Mouse (Mus musculus): Measurements from ENCODE around the gene Fancg. TPM values are rescaled to one million over a fixed set of nuclear protein-coding genes. Genes with fewer than 3 reads are reported as not detected.
A peak's percentile ranks its signal among the peaks of the same experiment; 100 is the strongest.
"Not testable (repeated sequence)": the region's sequence is repeated elsewhere in the genome, so short reads cannot be mapped to it uniquely, and the experiment has no call there.

Fancg gene
- polyA plus RNA-seq, 1 experiment: 4.9 TPM

DNA sequence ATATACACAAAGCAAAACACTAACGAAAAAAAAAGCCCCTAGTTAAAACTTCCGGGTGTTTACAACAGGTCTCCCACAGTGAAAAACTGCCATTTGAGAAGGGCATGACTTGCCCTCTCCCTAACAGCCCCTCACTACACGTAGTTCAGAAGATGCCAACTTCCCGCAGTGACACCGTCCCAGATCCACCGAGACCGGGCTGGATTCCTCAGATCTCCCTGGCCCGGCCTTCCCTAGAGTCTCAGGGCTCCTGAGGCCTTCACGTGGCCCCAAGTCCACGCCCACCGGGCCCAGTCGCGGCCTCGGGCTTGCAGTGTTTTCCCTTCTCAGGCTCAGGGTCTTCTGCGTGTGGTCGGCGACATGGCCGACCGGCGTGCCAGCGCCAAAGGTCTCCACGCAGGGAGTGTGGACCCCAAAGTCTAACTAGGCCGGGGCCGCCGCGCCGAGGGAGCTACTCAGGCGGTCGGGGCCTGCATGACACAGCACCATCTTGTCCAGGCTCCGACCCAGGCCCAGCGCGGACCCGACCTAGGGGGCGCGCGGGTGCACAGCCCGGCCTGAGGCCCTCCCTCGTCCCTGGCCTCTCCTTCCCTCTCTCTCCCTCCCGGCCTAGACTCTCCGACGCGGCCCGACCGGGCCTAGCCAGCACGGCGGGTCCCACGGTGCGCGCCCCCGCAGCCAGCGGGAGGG is 10.7 kb downstream of the Fancg start:
- Histone ChIP-seq H3K9me3 (no peaks in the 10 kb centered on the region), H3K27me3 (replicated peaks) (no peaks in the 10 kb centered on the region), H3K36me3 (replicated peaks; ENCODE audit: low read length) (peaks cover 51% of the 10 kb centered on the region), H3K4me1 (peaks cover 37% of the 10 kb centered on the region), H3K4me3 (replicated peaks) (peak overlapping the region; percentile 95)
- TF ChIP-seq GATA1 (IDR thresholded peaks at IDR 0.05; ENCODE audit: borderline replicate concordance, low read length) (no peak), FLI1 (IDR thresholded peaks at IDR 0.05; ENCODE audit: low read length) (no peak)

DNA sequence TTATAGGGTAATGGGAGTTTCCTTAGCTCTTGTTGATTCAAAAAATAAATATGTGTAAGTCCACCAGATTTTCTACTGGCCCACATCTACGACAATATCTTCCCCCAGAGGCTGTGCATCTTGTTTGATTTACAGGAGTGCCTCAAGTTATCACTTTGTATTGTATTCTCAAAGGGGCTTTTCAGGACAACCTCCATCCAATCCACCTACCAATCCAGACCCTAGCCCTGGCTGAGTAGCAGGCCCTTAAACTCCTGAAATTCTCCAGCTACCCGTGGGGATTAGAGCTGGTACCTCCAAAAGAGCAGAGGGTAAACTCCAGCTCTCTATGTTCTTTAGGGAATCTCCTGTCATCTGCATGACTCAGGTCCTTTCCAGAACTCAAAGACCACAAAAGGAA is 12.3 kb downstream of the Fancg start:
- Histone ChIP-seq H3K27me3 (replicated peaks) (no peaks in the 10 kb centered on the region), H3K4me1 (peaks cover 28% of the 10 kb centered on the region), H3K4me3 (replicated peaks) (peak overlapping the region; percentile 88), H3K9me3 (no peaks in the 10 kb centered on the region), H3K36me3 (replicated peaks; ENCODE audit: low read length) (peaks cover 52% of the 10 kb centered on the region)
- TF ChIP-seq GATA1 (IDR thresholded peaks at IDR 0.05; ENCODE audit: borderline replicate concordance, low read length): no peak
- no peak for TF ChIP-seq FLI1 (IDR thresholded peaks at IDR 0.05; ENCODE audit: low read length)

DNA sequence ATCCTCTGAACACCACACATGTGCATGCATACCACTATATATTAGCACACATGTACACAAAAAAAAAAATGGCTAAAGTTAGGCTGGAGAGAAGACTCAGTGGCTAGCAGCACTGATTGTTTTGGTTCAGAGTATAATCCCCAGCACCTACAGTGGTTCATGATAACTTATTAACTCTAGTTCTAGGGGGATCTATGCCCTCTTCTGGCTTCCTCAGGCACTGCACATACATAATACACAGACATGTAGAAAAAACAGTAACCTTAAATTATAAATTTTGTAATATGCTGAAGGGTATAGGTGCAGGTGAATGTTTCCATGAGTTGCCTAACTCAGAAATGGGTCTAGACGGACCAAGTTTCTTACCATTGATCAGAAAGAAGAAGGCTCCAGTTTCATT is 22.0 kb downstream of the Fancg start:
- Histone ChIP-seq H3K36me3 (replicated peaks; ENCODE audit: low read length) (peaks cover 96% of the 10 kb centered on the region), H3K27me3 (replicated peaks) (no peaks in the 10 kb centered on the region)
- TF ChIP-seq GATA1 (IDR thresholded peaks at IDR 0.05; ENCODE audit: borderline replicate concordance, low read length): no peak
- no peak for TF ChIP-seq FLI1 (IDR thresholded peaks at IDR 0.05; ENCODE audit: low read length)

DNA sequence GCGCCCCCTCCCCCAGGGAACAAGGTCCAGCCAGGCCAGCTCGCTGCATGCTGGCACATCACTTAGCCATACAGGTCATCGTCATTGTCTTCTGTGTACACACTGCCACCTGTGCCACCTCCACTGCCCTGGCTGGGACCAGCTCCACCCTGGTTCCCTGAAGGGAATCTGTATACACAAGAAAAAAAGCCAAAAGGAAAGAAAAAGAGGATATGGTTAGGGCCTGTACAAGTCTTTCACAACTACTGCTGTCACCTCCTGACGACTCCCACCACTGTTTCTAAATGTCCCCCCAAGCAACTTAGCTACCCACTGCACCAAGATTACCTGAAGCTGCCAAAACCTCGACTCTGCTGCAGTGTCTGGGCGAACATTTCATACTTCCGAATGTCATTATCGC is 29.8 kb downstream of the Fancg start:
- H3K4me1 ChIP-seq; H3K27me3 ChIP-seq (replicated peaks); H3K9me3 ChIP-seq; H3K4me3 ChIP-seq (replicated peaks): not testable (repeated sequence)
- H3K36me3 ChIP-seq (replicated peaks; ENCODE audit: low read length): peaks cover 76% of the 10 kb centered on the region

More for the DNA sequence above, 22.0 kb downstream of the Fancg start:
- no peaks in the 10 kb centered on the region for H3K9me3 ChIP-seq
- H3K4me1 ChIP-seq: no peaks in the 10 kb centered on the region; the same call in 1 of the 2 replicates
- no peak overlapping the region for H3K4me3 ChIP-seq (replicated peaks)

DNA sequence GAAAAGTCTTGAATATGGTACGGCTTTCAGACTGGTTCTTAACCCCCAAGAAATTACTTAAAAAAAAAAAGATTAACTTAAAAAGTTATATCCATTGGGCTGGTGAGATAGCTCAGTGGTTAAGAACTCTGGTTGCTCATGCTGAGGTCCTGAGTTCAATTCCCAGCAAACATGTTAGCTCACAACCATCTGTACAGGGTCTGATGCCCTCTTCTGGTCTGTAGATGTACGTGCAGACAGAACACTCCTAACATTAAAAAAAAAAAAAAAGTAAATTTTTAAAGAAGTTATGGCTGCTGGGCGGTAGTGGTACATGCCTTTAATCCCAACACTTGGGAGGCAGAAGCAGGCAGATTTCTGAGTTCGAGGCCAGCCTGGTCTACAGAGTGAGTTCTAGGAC is 32.2 kb downstream of the Fancg start:
- Histone ChIP-seq H3K4me3 (replicated peaks) (no peak overlapping the region), H3K36me3 (replicated peaks; ENCODE audit: low read length) (peaks cover 58% of the 10 kb centered on the region), H3K9me3 (no peaks in the 10 kb centered on the region), H3K27me3 (replicated peaks) (no peaks in the 10 kb centered on the region), H3K4me1 (peaks cover 5% of the 10 kb centered on the region; the same call in 1 of the 2 replicates)
- no peak for TF ChIP-seq FLI1 (IDR thresholded peaks at IDR 0.05; ENCODE audit: low read length)

DNA sequence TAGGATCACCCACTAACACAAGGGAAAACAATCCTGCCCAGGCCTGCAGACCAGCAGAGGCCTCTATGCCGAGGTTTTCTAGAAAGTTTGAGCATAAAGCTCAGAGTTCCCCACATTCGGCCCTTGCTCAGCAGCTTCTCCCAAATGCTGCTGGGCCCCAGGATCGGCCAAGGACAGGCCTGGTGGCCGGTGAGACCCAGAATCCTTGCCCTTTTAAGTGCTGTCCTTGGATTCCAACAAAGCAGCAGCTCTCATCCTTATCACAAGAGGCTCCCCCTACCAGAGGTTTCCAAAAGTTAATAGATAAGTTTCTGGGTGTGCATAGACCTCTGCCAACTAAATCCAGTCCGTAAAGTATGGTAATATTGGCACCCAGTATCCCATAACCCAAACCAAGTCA is 36.4 kb downstream of the Fancg start:
- H3K27me3 ChIP-seq (replicated peaks): peaks cover 2% of the 10 kb centered on the region
- no peak for TF ChIP-seq GATA1 (IDR thresholded peaks at IDR 0.05; ENCODE audit: borderline replicate concordance, low read length)
- no peak for TF ChIP-seq FLI1 (IDR thresholded peaks at IDR 0.05; ENCODE audit: low read length)
- H3K9me3 ChIP-seq: no peaks in the 10 kb centered on the region
- peaks cover 28% of the 10 kb centered on the region for H3K36me3 ChIP-seq (replicated peaks; ENCODE audit: low read length)
- H3K4me1 ChIP-seq: no peaks in the 10 kb centered on the region
- H3K4me3 ChIP-seq (replicated peaks): no peak overlapping the region

DNA sequence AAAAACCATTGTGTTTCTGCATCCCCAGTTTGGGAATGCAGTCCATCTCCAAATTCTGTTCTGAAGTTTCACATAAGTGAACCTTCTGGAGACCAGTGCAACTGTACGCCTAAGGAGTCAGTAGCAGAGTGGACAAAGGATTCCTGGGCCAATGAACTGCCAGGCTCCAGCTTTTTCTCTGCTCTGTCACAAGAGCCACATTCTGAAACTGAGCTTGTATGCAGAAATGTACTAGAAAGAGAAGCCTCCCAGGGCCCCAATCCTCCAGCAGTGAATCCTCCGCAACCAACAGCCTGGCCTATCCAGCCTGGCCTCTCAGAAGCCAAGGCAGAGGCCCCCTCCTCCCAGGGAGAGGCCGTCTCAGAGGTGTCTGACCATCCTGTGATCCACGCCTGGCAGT is 37.4 kb downstream of the Fancg start:
- H3K36me3 ChIP-seq (replicated peaks; ENCODE audit: low read length): peaks cover 24% of the 10 kb centered on the region
- H3K4me3 ChIP-seq (replicated peaks): no peak overlapping the region
- H3K4me1 ChIP-seq: no peaks in the 10 kb centered on the region
- no peaks in the 10 kb centered on the region for H3K9me3 ChIP-seq
- TF ChIP-seq GATA1 (IDR thresholded peaks at IDR 0.05; ENCODE audit: borderline replicate concordance, low read length) (no peak), FLI1 (IDR thresholded peaks at IDR 0.05; ENCODE audit: low read length) (no peak)
- peaks cover 2% of the 10 kb centered on the region for H3K27me3 ChIP-seq (replicated peaks)

DNA sequence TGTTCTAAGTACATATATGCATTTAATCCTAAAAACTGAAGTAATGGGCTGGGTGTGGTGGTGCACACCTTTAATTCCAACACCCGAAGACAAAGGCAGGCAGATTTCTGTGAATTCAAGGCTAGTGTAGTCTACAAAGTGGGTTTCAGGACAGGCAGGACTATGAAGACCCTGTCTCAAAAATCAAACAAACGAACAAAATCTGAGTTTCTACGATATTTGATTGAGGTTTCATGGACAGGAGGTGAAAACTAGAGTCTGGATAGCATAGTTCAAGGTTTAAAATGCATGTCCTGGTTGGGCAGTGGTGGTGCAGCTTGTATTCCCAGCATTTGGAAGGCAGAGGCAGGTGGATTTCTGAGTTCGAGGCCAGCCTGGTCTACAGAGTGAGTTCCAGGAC is 41.0 kb downstream of the Fancg start, which contains the start of gene 1700022I11Rik:
1700022I11Rik (plus strand) TSS at position 301 of the 400 bp plus-strand sequence.
- no peak for TF ChIP-seq FLI1 (IDR thresholded peaks at IDR 0.05; ENCODE audit: low read length)
- Histone ChIP-seq H3K9me3 (no peaks in the 10 kb centered on the region), H3K36me3 (replicated peaks; ENCODE audit: low read length) (peaks cover 5% of the 10 kb centered on the region), H3K4me1 (peaks cover 20% of the 10 kb centered on the region), H3K4me3 (replicated peaks) (no peak within 1 kb of the TSS), H3K27me3 (replicated peaks) (peaks cover 7% of the 10 kb centered on the region)

DNA sequence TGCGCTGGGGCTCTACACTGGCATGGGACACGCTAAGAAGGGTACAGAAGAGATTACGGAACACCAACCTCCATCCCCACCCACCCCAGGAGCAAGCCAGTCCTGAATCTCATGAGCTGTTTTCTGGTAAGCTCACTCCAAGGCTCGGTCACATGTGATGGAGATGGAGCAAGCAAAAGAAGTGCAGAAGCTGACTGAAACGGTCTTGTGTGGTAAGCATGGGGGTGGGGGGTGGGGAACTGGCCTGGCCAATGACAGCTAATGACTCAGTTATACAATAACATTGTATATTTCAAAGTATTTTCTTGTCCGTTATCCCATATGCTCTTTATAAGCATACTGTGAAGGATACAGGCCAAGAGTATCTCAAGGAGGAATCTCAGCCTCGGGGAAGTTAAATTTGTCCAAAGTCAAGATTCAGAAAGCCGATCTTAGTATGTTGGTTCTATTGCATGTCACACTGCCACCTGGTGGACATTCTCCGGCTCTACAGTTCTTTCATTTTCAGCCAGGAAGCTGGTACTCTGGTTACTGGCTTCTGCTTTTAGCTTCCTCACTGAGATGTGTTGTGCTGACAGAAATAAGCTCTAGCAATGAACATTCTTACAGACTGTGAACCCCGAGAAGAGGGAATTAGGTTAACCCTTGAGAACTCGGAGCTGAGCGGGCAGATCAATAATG is 45.1 kb downstream of the Fancg start:
- peaks cover 8% of the 10 kb centered on the region for H3K27me3 ChIP-seq (replicated peaks)
- H3K4me1 ChIP-seq: peaks cover 20% of the 10 kb centered on the region
- H3K9me3 ChIP-seq: no peaks in the 10 kb centered on the region
- no peak for TF ChIP-seq GATA1 (IDR thresholded peaks at IDR 0.05; ENCODE audit: borderline replicate concordance, low read length)
- TF ChIP-seq FLI1 (IDR thresholded peaks at IDR 0.05; ENCODE audit: low read length): no peak
- peaks cover 4% of the 10 kb centered on the region for H3K36me3 ChIP-seq (replicated peaks; ENCODE audit: low read length)
- peak overlapping the region; percentile 78 for H3K4me3 ChIP-seq (replicated peaks)

DNA sequence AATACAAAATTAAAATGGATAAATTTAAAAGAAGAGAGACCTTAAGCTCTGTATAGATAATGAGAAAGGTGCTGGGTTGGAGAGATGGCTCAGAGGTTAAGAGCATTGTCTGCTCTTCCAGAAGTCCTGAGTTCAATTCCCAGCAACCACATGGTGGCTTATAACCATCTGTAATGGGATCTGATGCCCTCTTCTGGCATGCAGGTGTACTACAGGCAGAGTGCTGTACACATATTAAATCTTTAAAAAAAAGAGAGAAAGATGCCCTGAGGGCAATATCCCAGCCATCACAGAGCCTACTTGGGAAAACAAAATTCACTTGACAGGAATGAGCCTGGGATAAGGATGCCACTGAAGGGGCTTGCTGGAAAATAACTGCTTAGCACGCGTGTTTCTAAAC is 46.8 kb downstream of the Fancg start:
- Histone ChIP-seq H3K27me3 (replicated peaks) (peaks cover 18% of the 10 kb centered on the region), H3K9me3 (no peaks in the 10 kb centered on the region), H3K36me3 (replicated peaks; ENCODE audit: low read length) (no peaks in the 10 kb centered on the region), H3K4me3 (replicated peaks) (no peak overlapping the region), H3K4me1 (peaks cover 23% of the 10 kb centered on the region)
- TF ChIP-seq GATA1 (IDR thresholded peaks at IDR 0.05; ENCODE audit: borderline replicate concordance, low read length): no peak
- TF ChIP-seq FLI1 (IDR thresholded peaks at IDR 0.05; ENCODE audit: low read length): no peak

All from megakaryocyte, embryonic 14.5 days (primary cell).